Mouse (Mus musculus) urinary bladder, postnatal 4 days (tissue): ENCODE measurements at regions not wholly inside any gene's neighbourhood (a gene's known extent, or its start where the extent isn't known, plus 50 kb on each side); places are given as distances from the start of the nearest gene placed in this dataset.

Experiments
- DNase-seq, 2 experiments: peaks; one replicate each; pipeline ENCODE4 v3.0.0; 2021 to 2022; ENCODE audit warnings: low spot score in 2 of 2

GRCm38 (mm10) chr3:70215195-70215594, 207.8 kb downstream of the Otol1 start:
- no peak for DNase-seq

- DNase-seq, result no peak
These were observed 208.7 kb downstream of the Otol1 start for GRCm38 (mm10) chr3:70216096-70216495.

- no peak for DNase-seq
These were observed 211.4 kb downstream of the Otol1 start for GRCm38 (mm10) chr3:70218757-70219360.

GRCm38 (mm10) chr3:70223443-70224065, 216.1 kb downstream of the Otol1 start:
- DNase-seq, result no peak

- no peak for DNase-seq
These were observed 217.4 kb downstream of the Otol1 start for GRCm38 (mm10) chr3:70224846-70225245.

- DNase-seq, result no peak
These were observed 219.8 kb downstream of the Otol1 start for GRCm38 (mm10) chr3:70227165-70227564.

- no peak for DNase-seq
These were observed 241.2 kb downstream of the Otol1 start for GRCm38 (mm10) chr3:70248655-70249054.

GRCm38 (mm10) chr3:70249922-70250321, 242.5 kb downstream of the Otol1 start:
- no peak for DNase-seq

GRCm38 (mm10) chr3:70250733-70251132, 243.3 kb downstream of the Otol1 start:
- no peak for DNase-seq

- no peak for DNase-seq
These were observed 255.9 kb downstream of the Otol1 start for GRCm38 (mm10) chr3:70263318-70263717.

GRCm38 (mm10) chr3:70288590-70289388, 281.4 kb downstream of the Otol1 start:
- no peak for DNase-seq

- DNase-seq, result no peak
These were observed 300.1 kb downstream of the Otol1 start for GRCm38 (mm10) chr3:70307556-70307955.

- DNase-seq, result no peak
These were observed 300.6 kb downstream of the Otol1 start for GRCm38 (mm10) chr3:70308061-70308461.

GRCm38 (mm10) chr3:70309304-70309703, 301.9 kb downstream of the Otol1 start:
- DNase-seq, result no peak

- no peak for DNase-seq
These were observed 303.6 kb downstream of the Otol1 start for GRCm38 (mm10) chr3:70311055-70311454.

GRCm38 (mm10) chr3:70312034-70312433, 304.6 kb downstream of the Otol1 start:
- DNase-seq, result no peak

- no peak for DNase-seq
These were observed 305.9 kb downstream of the Otol1 start for GRCm38 (mm10) chr3:70313119-70313868.

GRCm38 (mm10) chr3:70314239-70314638, 306.8 kb downstream of the Otol1 start:
- DNase-seq, result no peak

GRCm38 (mm10) chr3:70318377-70318776, 311.0 kb downstream of the Otol1 start:
- DNase-seq, result no peak

GRCm38 (mm10) chr3:70319139-70319538, 311.7 kb downstream of the Otol1 start:
- no peak for DNase-seq

- DNase-seq, result no peak
These were observed 313.8 kb downstream of the Otol1 start for GRCm38 (mm10) chr3:70321161-70321657.

- DNase-seq, result no peak
These were observed 317.3 kb downstream of the Otol1 start for GRCm38 (mm10) chr3:70324692-70325091.
